Mouse (Mus musculus): Measurements from ENCODE around the gene Nsun7. TPM values are rescaled to one million over a fixed set of nuclear protein-coding genes. Genes with fewer than 3 reads are reported as not detected.
A peak's percentile ranks its signal among the peaks of the same experiment; 100 is the strongest.

Gene Nsun7
- polyA plus RNA-seq, 2 experiments, result 0.02 TPM; not detected in 1

DNA sequence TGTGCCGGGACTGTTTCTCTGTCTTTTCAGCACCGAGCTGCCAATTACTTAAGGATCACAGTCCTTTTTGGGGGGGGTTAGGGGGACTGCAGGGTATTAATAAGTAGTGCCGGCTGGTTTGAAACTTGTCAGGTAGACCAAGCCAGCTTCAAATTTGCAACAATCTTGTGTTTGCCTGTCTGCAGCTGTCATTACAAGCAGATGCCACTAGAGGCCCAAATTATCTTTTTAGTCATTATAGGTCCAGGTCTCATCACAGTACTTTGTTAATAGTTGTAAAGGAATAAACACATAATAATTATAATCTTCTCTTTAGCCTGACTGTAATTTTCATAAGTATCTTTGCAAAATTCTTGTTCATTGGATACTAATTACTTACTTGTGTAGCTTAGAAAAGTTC, 14.7 kb downstream of the Nsun7 start:
- Histone ChIP-seq H3K27me3 (ENCODE audit: control insufficient read depth, insufficient read depth, low read length) (no peaks in the 10 kb centered on the region), H3K36me3 (replicated peaks; ENCODE audit: control insufficient read depth, insufficient read depth, low read depth) (no peaks in the 10 kb centered on the region), H3K4me2 (ENCODE audit: low read depth) (no peak overlapping the region), H3K27ac (no peak overlapping the region), H3K9me3 (ENCODE audit: control insufficient read depth, low read length) (no peaks in the 10 kb centered on the region), H3K9ac (replicated peaks) (no peak overlapping the region), H3K4me1 (replicated peaks; ENCODE audit: control insufficient read depth in 2 of 2, insufficient read depth in 2 of 2, low read length in 1 of 2) (no peaks in the 10 kb centered on the region), H3K4me3 (ENCODE audit: insufficient read depth in 1 of 2, low read depth in 2 of 2, low read length in 2 of 2) (no peak overlapping the region)
- TF ChIP-seq EP300 (IDR thresholded peaks at IDR 0.05; ENCODE audit: low read depth) (no peak), CTCF (IDR thresholded peaks at IDR 0.05; ENCODE audit: low read depth) (no peak)
- no peak for DNase-seq (ENCODE audit: low read depth in 3 of 3, low spot score in 3 of 3)
- 48% methylated on average over 3 of the region's 3 CpGs for WGBS (ENCODE audit: insufficient replicate concordance)
- no peak for ATAC-seq (ENCODE audit: insufficient read depth)

- Histone ChIP-seq H3K36me3 (replicated peaks; ENCODE audit: control insufficient read depth, insufficient read depth, low read depth) (no peaks in the 10 kb centered on the region), H3K4me1 (replicated peaks; ENCODE audit: control insufficient read depth in 2 of 2, insufficient read depth in 2 of 2, low read length in 1 of 2) (no peaks in the 10 kb centered on the region), H3K4me3 (ENCODE audit: insufficient read depth in 1 of 2, low read depth in 2 of 2, low read length in 2 of 2) (no peak overlapping the region), H3K27ac (no peak overlapping the region), H3K4me2 (ENCODE audit: low read depth) (no peak overlapping the region), H3K9me3 (ENCODE audit: control insufficient read depth, low read length) (no peaks in the 10 kb centered on the region), H3K27me3 (ENCODE audit: control insufficient read depth, insufficient read depth, low read length) (no peaks in the 10 kb centered on the region), H3K9ac (replicated peaks) (no peak overlapping the region)
- no peak for ATAC-seq (ENCODE audit: insufficient read depth)
- WGBS (ENCODE audit: insufficient replicate concordance), result 36% methylated on average over 2 of the region's 2 CpGs
- TF ChIP-seq CTCF (IDR thresholded peaks at IDR 0.05; ENCODE audit: low read depth) (no peak), EP300 (IDR thresholded peaks at IDR 0.05; ENCODE audit: low read depth) (no peak)
- no peak for DNase-seq (ENCODE audit: low read depth in 3 of 3, low spot score in 3 of 3)
Measured at GRCm38 (mm10) chr5:66279650-66280049, 20.0 kb downstream of the Nsun7 start.

DNA sequence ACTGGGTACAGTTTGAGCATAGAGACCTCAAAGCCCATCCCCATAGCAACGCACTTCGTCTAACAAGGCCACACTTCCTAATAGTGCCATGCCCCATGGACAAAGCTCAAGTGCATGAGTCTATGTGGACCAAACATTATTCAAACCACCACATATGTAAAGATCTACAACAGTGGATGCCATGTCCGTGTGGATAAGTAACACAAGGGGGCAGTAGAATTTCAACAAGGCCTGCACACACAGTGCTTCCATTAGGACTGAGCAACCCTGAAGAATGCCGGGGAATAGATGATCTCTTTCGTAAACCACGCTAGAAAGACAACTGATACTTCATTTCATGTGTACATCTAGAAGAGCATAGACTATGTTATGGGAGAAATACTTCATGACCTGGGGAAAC, 21.0 kb downstream of the Nsun7 start:
- no peak overlapping the region for H3K4me3 ChIP-seq (ENCODE audit: insufficient read depth in 1 of 2, low read depth in 2 of 2, low read length in 2 of 2)
- TF ChIP-seq EP300 (IDR thresholded peaks at IDR 0.05; ENCODE audit: low read depth) (no peak), CTCF (IDR thresholded peaks at IDR 0.05; ENCODE audit: low read depth) (peak; percentile 19; the same call in 1 of the 2 replicates)
- WGBS (ENCODE audit: insufficient replicate concordance), result 66% methylated on average over 6 of the region's 6 CpGs
- H3K36me3 ChIP-seq (replicated peaks; ENCODE audit: control insufficient read depth, insufficient read depth, low read depth), result no peaks in the 10 kb centered on the region
- H3K9ac ChIP-seq (replicated peaks), result no peak overlapping the region
- no peak overlapping the region for H3K4me2 ChIP-seq (ENCODE audit: low read depth)
- H3K9me3 ChIP-seq (ENCODE audit: control insufficient read depth, low read length), result no peaks in the 10 kb centered on the region
- no peak for ATAC-seq (ENCODE audit: insufficient read depth)
- no peak overlapping the region for H3K27ac ChIP-seq
- H3K27me3 ChIP-seq (ENCODE audit: control insufficient read depth, insufficient read depth, low read length), result no peaks in the 10 kb centered on the region
- DNase-seq (ENCODE audit: low read depth in 3 of 3, low spot score in 3 of 3), result no peak
- H3K4me1 ChIP-seq (replicated peaks; ENCODE audit: control insufficient read depth in 2 of 2, insufficient read depth in 2 of 2, low read length in 1 of 2), result no peaks in the 10 kb centered on the region

- no peak overlapping the region for H3K4me3 ChIP-seq (ENCODE audit: insufficient read depth in 1 of 2, low read depth in 2 of 2, low read length in 2 of 2)
- 43% methylated on average over 11 of the region's 11 CpGs for WGBS (ENCODE audit: insufficient replicate concordance)
- no peak overlapping the region for H3K27ac ChIP-seq
- no peak overlapping the region for H3K9ac ChIP-seq (replicated peaks)
- H3K4me1 ChIP-seq (replicated peaks; ENCODE audit: control insufficient read depth in 2 of 2, insufficient read depth in 2 of 2, low read length in 1 of 2), result no peaks in the 10 kb centered on the region
- H3K36me3 ChIP-seq (replicated peaks; ENCODE audit: control insufficient read depth, insufficient read depth, low read depth), result no peaks in the 10 kb centered on the region
- DNase-seq (ENCODE audit: low read depth in 3 of 3, low spot score in 3 of 3), result no peak
- ATAC-seq (ENCODE audit: insufficient read depth), result no peak
- TF ChIP-seq EP300 (IDR thresholded peaks at IDR 0.05; ENCODE audit: low read depth), result no peak
- TF ChIP-seq CTCF (IDR thresholded peaks at IDR 0.05; ENCODE audit: low read depth), result no peak
- H3K9me3 ChIP-seq (ENCODE audit: control insufficient read depth, low read length), result no peaks in the 10 kb centered on the region
- no peak overlapping the region for H3K4me2 ChIP-seq (ENCODE audit: low read depth)
- no peaks in the 10 kb centered on the region for H3K27me3 ChIP-seq (ENCODE audit: control insufficient read depth, insufficient read depth, low read length)
Measured at GRCm38 (mm10) chr5:66294106-66294625, 34.5 kb downstream of the Nsun7 start.

DNA sequence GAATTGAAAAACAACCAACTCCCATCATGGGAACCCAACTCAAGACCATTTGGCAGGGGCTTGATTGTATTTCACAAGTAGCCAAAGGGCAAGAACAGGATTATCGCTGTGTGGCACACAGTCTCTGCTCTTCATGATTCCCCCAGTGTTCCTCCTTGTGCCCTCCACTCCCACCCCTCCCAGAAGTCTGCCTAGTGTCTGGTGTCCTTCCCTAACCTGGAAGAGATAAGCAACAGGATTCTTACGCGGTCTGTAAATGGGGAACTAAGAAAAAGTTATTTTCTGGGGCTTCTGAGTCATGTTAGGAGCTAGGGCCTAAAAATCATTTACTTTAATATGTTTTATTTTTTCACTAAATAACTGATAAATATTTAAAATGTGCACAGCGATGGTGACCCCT, 35.3 kb downstream of the Nsun7 start:
- no peaks in the 10 kb centered on the region for H3K9me3 ChIP-seq (ENCODE audit: control insufficient read depth, low read length)
- no peaks in the 10 kb centered on the region for H3K36me3 ChIP-seq (replicated peaks; ENCODE audit: control insufficient read depth, insufficient read depth, low read depth)
- ATAC-seq (ENCODE audit: insufficient read depth) (no peak), DNase-seq (ENCODE audit: low read depth in 3 of 3, low spot score in 3 of 3) (no peak)
- H3K4me1 ChIP-seq (replicated peaks; ENCODE audit: control insufficient read depth in 2 of 2, insufficient read depth in 2 of 2, low read length in 1 of 2), result no peaks in the 10 kb centered on the region
- H3K4me3 ChIP-seq (ENCODE audit: insufficient read depth in 1 of 2, low read depth in 2 of 2, low read length in 2 of 2), result no peak overlapping the region
- no peaks in the 10 kb centered on the region for H3K27me3 ChIP-seq (ENCODE audit: control insufficient read depth, insufficient read depth, low read length)
- TF ChIP-seq EP300 (IDR thresholded peaks at IDR 0.05; ENCODE audit: low read depth), result no peak
- no peak for TF ChIP-seq CTCF (IDR thresholded peaks at IDR 0.05; ENCODE audit: low read depth)
- H3K27ac ChIP-seq, result no peak overlapping the region
- H3K4me2 ChIP-seq (ENCODE audit: low read depth), result no peak overlapping the region
- H3K9ac ChIP-seq (replicated peaks), result no peak overlapping the region
- whole genome bisulfite sequencing (ENCODE audit: insufficient replicate concordance), result 57% methylated on average over 4 of the region's 4 CpGs

Data from liver, embryonic 14.5 days (tissue).